8 mouse cellular contexts compared by ENCODE assay signal in genomic region chr9:73968641-73969121, GRCm38 (mm10). TPM values are rescaled to one million over a fixed set of nuclear protein-coding genes. Genes with fewer than 3 reads are reported as not detected.
DNase-seq lines count a peak whose midpoint lies in the region; ATAC-seq lines count a peak whose summit lies in the region.

Gene Unc13c (minus strand): TSS chr9:73968966.

- peak within 1 kb of the TSS; percentile 31 for H3K4me3 ChIP-seq in forebrain, embryonic 13.5 days
- H3K4me3 ChIP-seq in hindbrain, embryonic 15.5 days = peak within 1 kb of the TSS; percentile 45
- peak within 1 kb of the TSS; percentile 38 for H3K4me3 ChIP-seq in neural tube, embryonic 13.5 days

- peaks cover 29% of the 10 kb centered on the region for H3K27me3 ChIP-seq in forebrain, embryonic 13.5 days
- no peaks in the 10 kb centered on the region for H3K27me3 ChIP-seq in hindbrain, embryonic 15.5 days
- peaks cover 12% of the 10 kb centered on the region for H3K27me3 ChIP-seq in neural tube, embryonic 13.5 days

- intact Hi-C loops in left cerebral cortex, postnatal 36 days (cut with DNase I) = no loop called here

- peak within 1 kb of the TSS; percentile 52 for H3K9ac ChIP-seq in forebrain, embryonic 13.5 days
- peak within 1 kb of the TSS; percentile 48 for H3K9ac ChIP-seq in hindbrain, embryonic 15.5 days
- peak within 1 kb of the TSS; percentile 66 for H3K9ac ChIP-seq in neural tube, embryonic 13.5 days

- no peak within 1 kb of the TSS for H3K27ac ChIP-seq in forebrain, embryonic 13.5 days
- H3K27ac ChIP-seq in hindbrain, embryonic 15.5 days (replicated peaks) = peak within 1 kb of the TSS; percentile 79
- peak within 1 kb of the TSS; percentile 73 for H3K27ac ChIP-seq in neural tube, embryonic 13.5 days (replicated peaks)

- H3K36me3 ChIP-seq in forebrain, embryonic 13.5 days (ENCODE audit: poor library complexity, severe bottlenecking) = no peaks in the 10 kb centered on the region
- H3K36me3 ChIP-seq in hindbrain, embryonic 15.5 days = no peaks in the 10 kb centered on the region
- no peaks in the 10 kb centered on the region for H3K36me3 ChIP-seq in neural tube, embryonic 13.5 days

- ATAC-seq in forebrain, embryonic 13.5 days = peak; percentile 55
- ATAC-seq in hindbrain, embryonic 15.5 days (ENCODE audit: low FRiP score, low read depth) = peak; percentile 92
- ATAC-seq in neural tube, embryonic 13.5 days (ENCODE audit: low read depth) = peak; percentile 85

- DNase-seq in R1 (ENCODE audit: low read depth, low spot score) = peak; percentile 33
- peak; percentile 73 for DNase-seq in cerebellum, adult 11-12 months
- DNase-seq in left cerebral cortex, postnatal 36 days (ENCODE audit: low spot score in 2 of 2) = peak; percentile 37 to 39
- DNase-seq in thymus, postnatal 25 days = no peak
- DNase-seq in natural killer cell, adult 2 months (ENCODE audit: low spot score in 2 of 2) = no peak

- peaks cover 18% of the 10 kb centered on the region for H3K4me1 ChIP-seq in forebrain, embryonic 13.5 days
- peaks cover 20% of the 10 kb centered on the region for H3K4me1 ChIP-seq in hindbrain, embryonic 15.5 days (replicated peaks)
- peaks cover 21% of the 10 kb centered on the region for H3K4me1 ChIP-seq in neural tube, embryonic 13.5 days (replicated peaks)

- no peaks in the 10 kb centered on the region for H3K9me3 ChIP-seq in forebrain, embryonic 13.5 days (replicated peaks)
- no peaks in the 10 kb centered on the region for H3K9me3 ChIP-seq in hindbrain, embryonic 15.5 days
- H3K9me3 ChIP-seq in neural tube, embryonic 13.5 days = no peaks in the 10 kb centered on the region

- peak within 1 kb of the TSS; percentile 60 for H3K4me2 ChIP-seq in forebrain, embryonic 13.5 days
- peak within 1 kb of the TSS; percentile 77 for H3K4me2 ChIP-seq in hindbrain, embryonic 15.5 days
- H3K4me2 ChIP-seq in neural tube, embryonic 13.5 days = peak within 1 kb of the TSS; percentile 64

- 2% methylated on average over 17 of the region's 17 CpGs for WGBS in forebrain, embryonic 13.5 days
- WGBS in hindbrain, embryonic 15.5 days = under 1% methylated on average over 17 of the region's 17 CpGs
- 2% methylated on average over 17 of the region's 17 CpGs for WGBS in neural tube, embryonic 13.5 days

RNA-seq across cellular contexts. Expression of gene Unc13c, which starts in this region (rescaled TPM):
- polyA plus RNA-seq in forebrain, embryonic 13.5 days (2015; fragmentation: Nextera tagmentation; extraction: Ambion mirVana) = 0.87 and 1.4 TPM in 2 replicates
- 5.8 and 6.4 TPM in 2 replicates for polyA plus RNA-seq in hindbrain, embryonic 15.5 days (2015; fragmentation: Nextera tagmentation; extraction: Ambion mirVana)
- 10 to 100 TPM; 19.0 to 23.1 TPM for total RNA-seq in left cerebral cortex, postnatal 36 days (2021)
- polyA plus RNA-seq in neural tube, embryonic 13.5 days (2015; fragmentation: Nextera tagmentation; extraction: Ambion mirVana) = 1.9 and 2.0 TPM in 2 replicates

Comparison
In these comparisons a context has a peak if more than half of its experiments do, and no peak if none do; other contexts are left out.
1. DNase-seq: peak in R1 (single experiment), cerebellum, adult 11-12 months (single experiment) and left cerebral cortex, postnatal 36 days (2 of 2); none in thymus, postnatal 25 days (single experiment) and natural killer cell, adult 2 months (0 of 2).
2. Peak in every context shown above with its lines, with median percentiles within 50 percentile points of each other: ATAC-seq, H3K4me2 ChIP-seq, H3K4me3 ChIP-seq and H3K9ac ChIP-seq.